Mouse (Mus musculus): ENCODE data around the gene Plin2. TPM values are rescaled to one million over a fixed set of nuclear protein-coding genes. Genes with fewer than 3 reads are reported as not detected.
"Not testable (repeated sequence)": the region's sequence is repeated elsewhere in the genome, so short reads cannot be mapped to it uniquely, and the experiment has no call there.

Plin2 gene
- total RNA-seq, 1 experiment from 2014 or later: 318 TPM

- DNase-seq: not testable (repeated sequence)
Observed at GRCm38 (mm10) chr4:86626496-86626895, 43.4 kb downstream of the Plin2 start.

DNA sequence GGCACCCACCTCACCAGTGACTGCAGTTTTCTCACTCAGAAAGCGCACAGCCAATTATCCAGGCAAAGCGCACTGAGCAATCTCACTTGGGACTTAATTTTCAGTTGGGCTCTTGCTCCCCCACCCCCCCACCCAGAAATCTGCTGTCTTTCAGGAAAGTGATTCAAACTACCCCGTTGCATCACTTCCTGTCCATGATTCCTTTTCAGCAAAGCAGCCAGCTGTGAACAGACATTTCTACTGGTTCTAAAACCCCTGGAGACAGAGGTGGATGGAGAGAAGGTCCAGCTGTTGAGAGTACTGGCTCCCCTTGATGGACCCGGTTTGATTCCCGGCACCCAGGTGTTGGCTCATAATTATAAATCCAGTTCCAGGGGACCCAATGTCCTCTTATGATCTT, 44.4 kb downstream of the Plin2 start:
- no peak for DNase-seq

GRCm38 (mm10) chr4:86622532-86622931, 47.3 kb downstream of the Plin2 start:
- not testable (repeated sequence) for DNase-seq

DNA sequence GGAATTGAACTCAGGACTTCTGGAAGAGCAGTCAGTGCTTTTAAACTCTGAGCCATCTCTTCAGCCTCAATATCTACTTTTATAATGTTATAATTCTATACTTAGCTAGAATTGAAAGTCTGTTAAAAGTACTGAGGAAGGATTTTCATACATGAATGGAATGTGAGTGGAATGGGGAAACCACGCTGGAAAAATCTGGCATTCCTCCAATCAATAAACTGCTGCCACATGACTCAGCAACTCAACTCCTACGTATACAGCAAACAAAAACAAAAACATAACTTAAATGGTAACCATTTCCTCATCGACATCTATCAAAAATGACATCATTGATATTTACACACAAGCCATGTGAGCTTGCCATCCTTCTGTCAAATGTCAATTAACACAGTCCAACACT, 47.7 kb downstream of the Plin2 start:
- DNase-seq: no peak

DNA sequence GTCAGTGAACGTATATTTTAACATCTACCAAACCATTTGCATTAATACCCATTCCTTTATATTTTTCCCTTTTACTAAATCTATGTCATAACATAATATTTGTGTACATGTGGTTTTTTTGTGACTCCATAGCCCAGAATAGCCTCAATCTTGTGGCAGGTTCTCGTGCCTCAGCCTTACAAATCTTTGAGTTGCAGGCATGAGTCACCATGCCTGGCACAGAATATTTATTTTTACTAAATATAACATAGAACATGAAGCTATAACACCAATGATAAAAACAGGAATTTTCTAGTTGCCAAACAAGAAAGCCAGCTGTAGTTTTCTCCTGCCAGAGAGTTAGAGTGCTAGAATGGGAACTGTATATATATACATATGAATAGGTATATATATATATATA, 49.4 kb downstream of the Plin2 start:
- no peak for DNase-seq

DNA sequence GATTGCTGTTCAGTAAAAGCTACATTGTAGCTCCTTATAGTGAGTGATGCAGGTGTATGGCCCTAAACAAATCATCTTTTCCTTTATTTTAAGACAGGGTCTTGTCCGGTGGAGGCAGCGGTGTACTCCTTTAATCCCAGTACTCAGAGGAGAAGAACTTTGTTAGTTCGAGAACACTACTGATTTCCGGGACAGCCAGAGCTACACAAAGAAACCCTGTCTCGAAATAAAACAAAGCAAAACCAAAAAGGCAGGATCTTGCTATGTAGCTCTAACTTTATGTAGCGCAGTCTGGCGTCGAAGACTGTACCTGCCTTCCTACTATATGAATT, 57.6 kb downstream of the Plin2 start:
- DNase-seq: no peak

- DNase-seq: peak; percentile 89
Observed at GRCm38 (mm10) chr4:86611524-86612288, 58.2 kb downstream of the Plin2 start, which contains the start of gene Haus6. Gene Haus6 (minus strand): TSS chr4:86612055.

Other genes with a start within 250 kb of the Plin2 start
- not detected in 2 replicates for gene Saxo1, start 111.7 kb downstream of the Plin2 start, total RNA-seq (2021)
- 83.6 and 96.5 TPM in 2 replicates for gene Rraga, start 94.4 kb downstream of the Plin2 start, total RNA-seq (2021)
- gene Haus6, start 58.0 kb downstream of the Plin2 start, total RNA-seq (2021): 9.4 and 12.0 TPM in 2 replicates
- gene Dennd4c, start 78.5 kb upstream of the Plin2 start, total RNA-seq (2021): 48.2 and 53.0 TPM in 2 replicates
- gene Rps6, start 187.4 kb upstream of the Plin2 start, total RNA-seq (2021): 751 and 795 TPM in 2 replicates
- gene Acer2, start 204.3 kb upstream of the Plin2 start, total RNA-seq (2021): 17.2 and 21.0 TPM in 2 replicates